Mouse (Mus musculus): ENCODE measurements at regions not wholly inside any gene's neighbourhood (a gene's known extent, or its start where the extent isn't known, plus 50 kb on each side); places are given as distances from the start of the nearest gene placed in this dataset.

GRCm38 (mm10) chr15:56436131-56436530, 1041.3 kb downstream of the Slc22a22 start:
- no peak for DNase-seq (ENCODE audit: low read depth, low spot score)

GRCm38 (mm10) chr15:56425986-56426385, 1051.4 kb downstream of the Slc22a22 start:
- DNase-seq (ENCODE audit: low read depth, low spot score) = no peak

GRCm38 (mm10) chr15:56420681-56421080, 1056.7 kb downstream of the Slc22a22 start:
- DNase-seq (ENCODE audit: low read depth, low spot score) = no peak

- DNase-seq (ENCODE audit: low read depth, low spot score) = no peak
Observed at GRCm38 (mm10) chr15:56391982-56392381, 1085.4 kb downstream of the Slc22a22 start.

GRCm38 (mm10) chr15:56378511-56378910, 1098.9 kb downstream of the Slc22a22 start:
- DNase-seq (ENCODE audit: low read depth, low spot score) = no peak

- no peak for DNase-seq (ENCODE audit: low read depth, low spot score)
Observed at GRCm38 (mm10) chr15:56350903-56351302, 1126.5 kb downstream of the Slc22a22 start.

- no peak for DNase-seq (ENCODE audit: low read depth, low spot score)
Observed at GRCm38 (mm10) chr15:56346111-56346510, 1131.3 kb downstream of the Slc22a22 start.

GRCm38 (mm10) chr15:56344973-56345372, 1132.5 kb downstream of the Slc22a22 start:
- no peak for DNase-seq (ENCODE audit: low read depth, low spot score)

GRCm38 (mm10) chr15:56344304-56344932, 1133.0 kb downstream of the Slc22a22 start:
- DNase-seq (ENCODE audit: low read depth, low spot score) = no peak

GRCm38 (mm10) chr15:56337879-56338278, 1139.5 kb downstream of the Slc22a22 start:
- no peak for DNase-seq (ENCODE audit: low read depth, low spot score)

- no peak for DNase-seq (ENCODE audit: low read depth, low spot score)
Observed at GRCm38 (mm10) chr15:56336449-56336848, 1141.0 kb downstream of the Slc22a22 start.

GRCm38 (mm10) chr15:56335011-56335410, 1142.4 kb downstream of the Slc22a22 start:
- no peak for DNase-seq (ENCODE audit: low read depth, low spot score)

GRCm38 (mm10) chr15:56320501-56320900, 1156.9 kb downstream of the Slc22a22 start:
- DNase-seq (ENCODE audit: low read depth, low spot score) = no peak

GRCm38 (mm10) chr15:56294910-56295438, 1182.5 kb downstream of the Slc22a22 start:
- DNase-seq (ENCODE audit: low read depth, low spot score) = no peak

GRCm38 (mm10) chr15:56278622-56279301, 1198.7 kb downstream of the Slc22a22 start:
- no peak for DNase-seq (ENCODE audit: low read depth, low spot score)

- DNase-seq (ENCODE audit: low read depth, low spot score) = no peak
Observed at GRCm38 (mm10) chr15:56278006-56278405, 1199.4 kb downstream of the Slc22a22 start.

- no peak for DNase-seq (ENCODE audit: low read depth, low spot score)
Observed at GRCm38 (mm10) chr15:56248731-56249130, 1228.7 kb downstream of the Slc22a22 start.

GRCm38 (mm10) chr15:56244004-56244735, 1233.3 kb downstream of the Slc22a22 start:
- no peak for DNase-seq (ENCODE audit: low read depth, low spot score)

GRCm38 (mm10) chr15:56202552-56202951, 1274.9 kb downstream of the Slc22a22 start:
- DNase-seq (ENCODE audit: low read depth, low spot score) = no peak

GRCm38 (mm10) chr15:56199336-56199735, 1278.1 kb downstream of the Slc22a22 start:
- no peak for DNase-seq (ENCODE audit: low read depth, low spot score)

GRCm38 (mm10) chr15:56197425-56198201, 1279.8 kb downstream of the Slc22a22 start:
- DNase-seq (ENCODE audit: low read depth, low spot score) = no peak

- DNase-seq (ENCODE audit: low read depth, low spot score) = no peak
Observed at GRCm38 (mm10) chr15:56166236-56166635, 1311.2 kb downstream of the Slc22a22 start.

Data from CD4-positive helper T cell, adult 2 months (primary cell).